Mouse (Mus musculus) heart, adult 2 months (tissue): ENCODE data around the gene Trpm3.

Experiments used
- CTCF ChIP-seq: fragments of 200-600 bp; IDR thresholded peaks from 2 replicates; pipeline ENCODE4 v1.8.1; 2022; ENCODE audit warnings: antibody characterized with exemption, mild to moderate bottlenecking, moderate library complexity
- EP300 ChIP-seq: fragments of 200-500 bp; IDR thresholded peaks from 2 replicates; pipeline ENCODE4 v1.6.1; 2011; ENCODE audit warnings: low read depth, low read length, control low read depth; ENCODE audit not compliant: insufficient read depth

DNA sequence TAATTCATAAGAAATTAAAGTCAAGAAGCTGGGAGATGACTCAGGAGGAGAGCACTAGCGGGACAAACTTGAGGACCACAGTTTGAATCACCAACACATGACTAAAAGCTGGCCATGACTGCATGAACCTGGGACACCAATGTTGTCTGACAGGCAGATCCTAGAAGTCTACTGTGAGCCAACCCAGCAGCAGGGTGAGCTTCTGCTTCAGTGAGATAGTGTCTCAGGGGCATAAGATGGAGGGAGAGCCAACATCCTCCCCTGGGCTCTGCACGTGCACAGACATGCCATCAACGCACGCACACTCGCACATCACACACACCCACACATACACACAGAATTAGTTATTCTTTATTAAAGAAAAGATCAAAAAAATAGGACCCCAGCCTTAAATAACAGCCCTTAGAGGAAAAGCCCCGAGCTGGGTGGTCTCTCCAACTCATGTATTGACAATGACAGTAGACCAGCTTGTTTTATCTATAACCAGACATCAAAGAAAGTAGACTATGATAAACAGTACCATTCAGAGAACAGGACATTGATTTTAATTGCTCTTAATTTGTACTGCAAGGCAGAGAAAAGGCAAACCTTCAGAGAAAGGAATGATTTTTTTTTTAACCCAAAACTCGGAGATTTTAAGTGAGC is 884.6 kb downstream of the Trpm3 start:
- TF ChIP-seq CTCF (no peak), EP300 (no peak)
